Mouse (Mus musculus): Measurements from ENCODE around the gene Igdcc3. TPM values are rescaled to one million over a fixed set of nuclear protein-coding genes. Genes with fewer than 3 reads are reported as not detected.
A peak's percentile ranks its signal among the peaks of the same experiment; 100 is the strongest.

Gene Igdcc3
- total and polyA plus RNA-seq, 3 experiments = 0.49 TPM; not detected in 2

GRCm38 (mm10) chr9:65131717-65132116 lies 9.3 kb upstream of the Igdcc3 start:
- peaks cover 11% of the 10 kb centered on the region; the same call in 1 of the 2 replicates for H3K4me1 ChIP-seq (ENCODE audit: insufficient read depth, low read depth, low read length)
- ATAC-seq (ENCODE audit: extremely low read depth, insufficient number of reproducible peaks, low FRiP score, poor library complexity, severe bottlenecking) = no peak

GRCm38 (mm10) chr9:65133739-65134138 lies 7.2 kb upstream of the Igdcc3 start:
- DNase-seq (ENCODE audit: low spot score) = peak; percentile 47
- Histone ChIP-seq H3K9me3 (replicated peaks) (no peaks in the 10 kb centered on the region), H3K4me3 (ENCODE audit: low read depth, low read length) (no peak overlapping the region), H3K27me3 (ENCODE audit: insufficient read depth, low read length) (peaks cover 55% of the 10 kb centered on the region), H3K36me3 (replicated peaks) (no peaks in the 10 kb centered on the region), H3K4me1 (ENCODE audit: insufficient read depth, low read depth, low read length) (peaks cover 6% of the 10 kb centered on the region; the same call in 1 of the 2 replicates)
- TF ChIP-seq GATA2 (IDR thresholded peaks at IDR 0.05; ENCODE audit: borderline replicate concordance, low read depth, low read length) (no peak), TAL1 (conservative IDR thresholded peaks at IDR 0.05; ENCODE audit: low read depth, low read length) (no peak), POLR2AphosphoS5 (IDR thresholded peaks at IDR 0.05; ENCODE audit: insufficient replicate concordance, low read depth, low read length) (no peak), GATA1 (IDR thresholded peaks at IDR 0.05; ENCODE audit: borderline replicate concordance, low read length) (no peak), CTCF (IDR thresholded peaks at IDR 0.05; ENCODE audit: low read depth, low read length) (peak; percentile 43; the same call in 1 of the 2 replicates)
- no peak for ATAC-seq (ENCODE audit: extremely low read depth, insufficient number of reproducible peaks, low FRiP score, poor library complexity, severe bottlenecking)

More at GRCm38 (mm10) chr9:65131717-65132116, 9.3 kb upstream of the Igdcc3 start:
- H3K4me3 ChIP-seq (ENCODE audit: low read depth, low read length) = no peak overlapping the region
- TF ChIP-seq GATA1 (IDR thresholded peaks at IDR 0.05; ENCODE audit: borderline replicate concordance, low read length) (no peak), CTCF (IDR thresholded peaks at IDR 0.05; ENCODE audit: low read depth, low read length) (no peak), GATA2 (IDR thresholded peaks at IDR 0.05; ENCODE audit: borderline replicate concordance, low read depth, low read length) (no peak), TAL1 (conservative IDR thresholded peaks at IDR 0.05; ENCODE audit: low read depth, low read length) (no peak), POLR2AphosphoS5 (IDR thresholded peaks at IDR 0.05; ENCODE audit: insufficient replicate concordance, low read depth, low read length) (no peak)
- H3K27me3 ChIP-seq (ENCODE audit: insufficient read depth, low read length) = peaks cover 57% of the 10 kb centered on the region
- H3K9me3 ChIP-seq (replicated peaks) = no peaks in the 10 kb centered on the region
- no peak for DNase-seq (ENCODE audit: low spot score)
- H3K36me3 ChIP-seq (replicated peaks) = no peaks in the 10 kb centered on the region

GRCm38 (mm10) chr9:65135126-65135525 lies 5.9 kb upstream of the Igdcc3 start:
- Histone ChIP-seq H3K36me3 (replicated peaks) (no peaks in the 10 kb centered on the region), H3K4me1 (ENCODE audit: insufficient read depth, low read depth, low read length) (peaks cover 6% of the 10 kb centered on the region; the same call in 1 of the 2 replicates), H3K9me3 (replicated peaks) (no peaks in the 10 kb centered on the region), H3K27me3 (ENCODE audit: insufficient read depth, low read length) (peaks cover 56% of the 10 kb centered on the region), H3K4me3 (ENCODE audit: low read depth, low read length) (no peak overlapping the region)
- no peak for TF ChIP-seq GATA1 (IDR thresholded peaks at IDR 0.05; ENCODE audit: borderline replicate concordance, low read length)
- no peak for TF ChIP-seq TAL1 (conservative IDR thresholded peaks at IDR 0.05; ENCODE audit: low read depth, low read length)
- TF ChIP-seq POLR2AphosphoS5 (IDR thresholded peaks at IDR 0.05; ENCODE audit: insufficient replicate concordance, low read depth, low read length) = no peak
- TF ChIP-seq GATA2 (IDR thresholded peaks at IDR 0.05; ENCODE audit: borderline replicate concordance, low read depth, low read length) = no peak
- TF ChIP-seq CTCF (IDR thresholded peaks at IDR 0.05; ENCODE audit: low read depth, low read length) = no peak
- DNase-seq (ENCODE audit: low spot score) = no peak
- no peak for ATAC-seq (ENCODE audit: extremely low read depth, insufficient number of reproducible peaks, low FRiP score, poor library complexity, severe bottlenecking)

GRCm38 (mm10) chr9:65140491-65140890 lies 498 bp upstream of the Igdcc3 start:
- no peaks in the 10 kb centered on the region for H3K4me1 ChIP-seq (ENCODE audit: insufficient read depth, low read depth, low read length)
- DNase-seq (ENCODE audit: low spot score) (no peak), ATAC-seq (ENCODE audit: extremely low read depth, insufficient number of reproducible peaks, low FRiP score, poor library complexity, severe bottlenecking) (no peak)
- H3K9me3 ChIP-seq (replicated peaks) = peaks cover 20% of the 10 kb centered on the region
- TF ChIP-seq TAL1 (conservative IDR thresholded peaks at IDR 0.05; ENCODE audit: low read depth, low read length) = no peak
- TF ChIP-seq POLR2AphosphoS5 (IDR thresholded peaks at IDR 0.05; ENCODE audit: insufficient replicate concordance, low read depth, low read length) = no peak
- no peak for TF ChIP-seq CTCF (IDR thresholded peaks at IDR 0.05; ENCODE audit: low read depth, low read length)
- TF ChIP-seq GATA2 (IDR thresholded peaks at IDR 0.05; ENCODE audit: borderline replicate concordance, low read depth, low read length) = no peak
- no peak for TF ChIP-seq GATA1 (IDR thresholded peaks at IDR 0.05; ENCODE audit: borderline replicate concordance, low read length)
- no peaks in the 10 kb centered on the region for H3K36me3 ChIP-seq (replicated peaks)
- H3K27me3 ChIP-seq (ENCODE audit: insufficient read depth, low read length) = peaks cover 44% of the 10 kb centered on the region
- no peak overlapping the region for H3K4me3 ChIP-seq (ENCODE audit: low read depth, low read length)

- H3K27me3 ChIP-seq (ENCODE audit: insufficient read depth, low read length) = peaks cover 39% of the 10 kb centered on the region
- H3K9me3 ChIP-seq (replicated peaks) = peaks cover 20% of the 10 kb centered on the region
- H3K4me3 ChIP-seq (ENCODE audit: low read depth, low read length) = no peak overlapping the region
- H3K36me3 ChIP-seq (replicated peaks) = no peaks in the 10 kb centered on the region
- ATAC-seq (ENCODE audit: extremely low read depth, insufficient number of reproducible peaks, low FRiP score, poor library complexity, severe bottlenecking) (no peak), DNase-seq (ENCODE audit: low spot score) (no peak)
- TF ChIP-seq TAL1 (conservative IDR thresholded peaks at IDR 0.05; ENCODE audit: low read depth, low read length) = no peak
- H3K4me1 ChIP-seq (ENCODE audit: insufficient read depth, low read depth, low read length) = no peaks in the 10 kb centered on the region
Observed at GRCm38 (mm10) chr9:65141306-65141975, 452 bp downstream of the Igdcc3 start.

GRCm38 (mm10) chr9:65141976-65142318 lies 958 bp downstream of the Igdcc3 start:
- no peak overlapping the region for H3K4me3 ChIP-seq (ENCODE audit: low read depth, low read length)
- H3K27me3 ChIP-seq (ENCODE audit: insufficient read depth, low read length) = peaks cover 40% of the 10 kb centered on the region
- H3K36me3 ChIP-seq (replicated peaks) = no peaks in the 10 kb centered on the region
- ATAC-seq (ENCODE audit: extremely low read depth, insufficient number of reproducible peaks, low FRiP score, poor library complexity, severe bottlenecking) = no peak
- H3K9me3 ChIP-seq (replicated peaks) = peaks cover 20% of the 10 kb centered on the region
- no peak for DNase-seq (ENCODE audit: low spot score)
- TF ChIP-seq GATA1 (IDR thresholded peaks at IDR 0.05; ENCODE audit: borderline replicate concordance, low read length) (no peak), CTCF (IDR thresholded peaks at IDR 0.05; ENCODE audit: low read depth, low read length) (no peak), POLR2AphosphoS5 (IDR thresholded peaks at IDR 0.05; ENCODE audit: insufficient replicate concordance, low read depth, low read length) (no peak), GATA2 (IDR thresholded peaks at IDR 0.05; ENCODE audit: borderline replicate concordance, low read depth, low read length) (no peak), TAL1 (conservative IDR thresholded peaks at IDR 0.05; ENCODE audit: low read depth, low read length) (no peak)
- no peaks in the 10 kb centered on the region for H3K4me1 ChIP-seq (ENCODE audit: insufficient read depth, low read depth, low read length)
